Mouse (Mus musculus) MEL (cell line): Measurements from ENCODE around the gene Ess2. TPM values are rescaled to one million over a fixed set of nuclear protein-coding genes. Genes with fewer than 3 reads are reported as not detected.
A peak's percentile ranks its signal among the peaks of the same experiment; 100 is the strongest.

ENCODE experiments used
- DNase-seq: peaks from one replicate; pipeline ENCODE4 v3.0.0; 2011; ENCODE audit warnings: low read depth, low spot score
- H3K27ac ChIP-seq: 2 replicates; pipeline ENCODE4 v1.5.1; 2012; ENCODE audit warnings: low read depth, mild to moderate bottlenecking, control low read depth, low read length, moderate library complexity; ENCODE audit not compliant: control insufficient read depth
- H3K27me3 ChIP-seq, 2 experiments: fragments of 150-350 bp in 1 of 2; sonication (generic) in 1 of 2; 2 replicates each; pipeline ENCODE4 v1.6.1; 2012; ENCODE audit warnings: low read length in 2 of 2, mild to moderate bottlenecking in 2 of 2, improper control_type of control experiment in 1 of 2, moderate library complexity in 1 of 2; ENCODE audit not compliant: insufficient read depth in 2 of 2, control insufficient read depth in 1 of 2
- H3K36me3 ChIP-seq, 2 experiments: 2 replicates each; pipeline ENCODE4 v1.6.1; 2012 to 2014; ENCODE audit warnings: low read length in 2 of 2, improper control_type of control experiment in 1 of 2, inconsistent platforms in 1 of 2, mild to moderate bottlenecking in 1 of 2; ENCODE audit not compliant: insufficient read depth in 2 of 2, control insufficient read depth in 1 of 2
- H3K4me1 ChIP-seq, 2 experiments: fragments of 150-350 bp in 1 of 2; sonication (generic) in 1 of 2; 2 replicates each; pipeline ENCODE4 v1.6.1; 2012; ENCODE audit warnings: low read length in 2 of 2, improper control_type of control experiment in 1 of 2, mild to moderate bottlenecking in 1 of 2; ENCODE audit not compliant: insufficient read depth in 2 of 2, control insufficient read depth in 1 of 2
- H3K4me3 ChIP-seq, 2 experiments: fragments of 150-350 bp in 1 of 2; sonication (generic) in 1 of 2; 2 replicates each; pipeline ENCODE4 v1.5.1; 2012; ENCODE audit warnings: low read depth in 2 of 2, low read length in 2 of 2, mild to moderate bottlenecking in 2 of 2, moderate library complexity in 2 of 2, control low read depth in 1 of 2, improper control_type of control experiment in 1 of 2; ENCODE audit not compliant: control insufficient read depth in 1 of 2, insufficient read depth in 1 of 2
- H3K79me2 ChIP-seq: 2 replicates; pipeline ENCODE4 v1.6.1; 2012; ENCODE audit warnings: mild to moderate bottlenecking, low read length, moderate library complexity; ENCODE audit not compliant: control insufficient read depth, poor library complexity, insufficient read depth
- H3K9ac ChIP-seq: 2 replicates; pipeline ENCODE4 v1.6.1; 2012; ENCODE audit warnings: low read depth, mild to moderate bottlenecking, control low read depth, low read length, moderate library complexity; ENCODE audit not compliant: control insufficient read depth, poor library complexity, severe bottlenecking
- H3K9me3 ChIP-seq: fragments of 150-350 bp; sonication (generic); replicated peaks from 2 replicates; pipeline ENCODE4 v1.6.1; 2012; ENCODE audit warnings: mild to moderate bottlenecking, low read length, improper control_type of control experiment, moderate library complexity; ENCODE audit not compliant: insufficient read depth
- BHLHE40 ChIP-seq: IDR thresholded peaks from 2 replicates; pipeline ENCODE4 v1.6.1; 2012; ENCODE audit warnings: low read depth, mild to moderate bottlenecking, inconsistent platforms, low read length, improper control_type of control experiment, borderline replicate concordance
- CHD1 ChIP-seq: IDR thresholded peaks from 2 replicates; pipeline ENCODE4 v1.6.1; 2012; ENCODE audit warnings: low read depth, mild to moderate bottlenecking, inconsistent platforms, low read length, improper control_type of control experiment
- CTCF ChIP-seq, 3 experiments: IDR thresholded peaks in 2 of 3; conservative IDR thresholded peaks in 1 of 3; 2 replicates each; pipeline ENCODE4 v1.5.1; 2011 to 2012; ENCODE audit warnings: low read length in 3 of 3, low read depth in 2 of 3, mild to moderate bottlenecking in 2 of 3, improper control_type of control experiment in 1 of 3, inconsistent platforms in 1 of 3, mixed read lengths in 1 of 3, moderate library complexity in 1 of 3; ENCODE audit not compliant: control insufficient read depth in 1 of 3, insufficient read depth in 1 of 3, poor library complexity in 1 of 3, severe bottlenecking in 1 of 3
- E2F4 ChIP-seq: IDR thresholded peaks from 2 replicates; pipeline ENCODE4 v1.6.1; 2011; ENCODE audit warnings: low read depth, low read length, improper control_type of control experiment, borderline replicate concordance
- ETS1 ChIP-seq: IDR thresholded peaks from 2 replicates; pipeline ENCODE4 v1.6.1; 2012; ENCODE audit warnings: low read depth, mild to moderate bottlenecking, inconsistent platforms, low read length, improper control_type of control experiment, moderate library complexity
- GATA1 ChIP-seq: IDR thresholded peaks from 2 replicates; pipeline ENCODE4 v1.6.1; 2011; ENCODE audit warnings: low read depth, low read length, improper control_type of control experiment
- HCFC1 ChIP-seq: IDR thresholded peaks from 2 replicates; pipeline ENCODE4 v1.6.1; 2012; ENCODE audit warnings: low read depth, mild to moderate bottlenecking, inconsistent platforms, low read length, improper control_type of control experiment, moderate library complexity
- MAZ ChIP-seq: IDR thresholded peaks from 2 replicates; pipeline ENCODE4 v1.6.1; 2012; ENCODE audit warnings: low read depth, mild to moderate bottlenecking, inconsistent platforms, low read length, improper control_type of control experiment
- MXI1 ChIP-seq: IDR thresholded peaks from 2 replicates; pipeline ENCODE4 v1.6.1; 2011; ENCODE audit warnings: mild to moderate bottlenecking, low read depth, low read length, improper control_type of control experiment
- MYC ChIP-seq: IDR thresholded peaks from 2 replicates; pipeline ENCODE4 v1.6.1; 2011; ENCODE audit warnings: low read depth, mild to moderate bottlenecking, low read length, improper control_type of control experiment, moderate library complexity
- NELFE ChIP-seq: IDR thresholded peaks from 2 replicates; pipeline ENCODE4 v1.6.1; 2011; ENCODE audit warnings: low read depth, low read length, improper control_type of control experiment
- POLR2A ChIP-seq, 2 experiments: IDR thresholded peaks; 2 replicates each; pipeline ENCODE4 v1.6.1; 2011 to 2012; ENCODE audit warnings: low read length in 2 of 2, mild to moderate bottlenecking in 2 of 2, control low read depth in 1 of 2, improper control_type of control experiment in 1 of 2, low read depth in 1 of 2, moderate library complexity in 1 of 2; ENCODE audit not compliant: control insufficient read depth in 1 of 2, insufficient read depth in 1 of 2, poor library complexity in 1 of 2
- POLR2AphosphoS2 ChIP-seq: IDR thresholded peaks from 2 replicates; pipeline ENCODE4 v1.6.1; 2011; ENCODE audit warnings: low read length, improper control_type of control experiment
- POLR2AphosphoS5 ChIP-seq: IDR thresholded peaks from 2 replicates; pipeline ENCODE4 v1.6.1; 2012; ENCODE audit warnings: low read depth, borderline replicate concordance, mild to moderate bottlenecking, inconsistent platforms, low read length, moderate library complexity, mixed read lengths
- SIN3A ChIP-seq: IDR thresholded peaks from 2 replicates; pipeline ENCODE4 v1.6.1; 2012; ENCODE audit warnings: low read length, improper control_type of control experiment, inconsistent platforms
- SMC3 ChIP-seq: IDR thresholded peaks from 2 replicates; pipeline ENCODE4 v1.6.1; 2011; ENCODE audit warnings: low read depth, low read length, improper control_type of control experiment
- TBP ChIP-seq: IDR thresholded peaks from 2 replicates; pipeline ENCODE4 v1.8.0; 2011; ENCODE audit warnings: low read depth, low read length, improper control_type of control experiment
- TCF12 ChIP-seq: IDR thresholded peaks from 2 replicates; pipeline ENCODE4 v1.6.1; 2014; ENCODE audit warnings: low read depth, mild to moderate bottlenecking, inconsistent platforms, low read length, improper control_type of control experiment, moderate library complexity
- ZC3H11A ChIP-seq: IDR thresholded peaks from 2 replicates; pipeline ENCODE4 v1.6.1; 2012; ENCODE audit warnings: low read depth, mild to moderate bottlenecking, inconsistent platforms, low read length, improper control_type of control experiment
- ZKSCAN1 ChIP-seq: IDR thresholded peaks from 2 replicates; pipeline ENCODE4 v1.6.1; 2012; ENCODE audit warnings: low read depth, mild to moderate bottlenecking, inconsistent platforms, low read length, improper control_type of control experiment, moderate library complexity
- ZMIZ1 ChIP-seq: IDR thresholded peaks from 2 replicates; pipeline ENCODE4 v1.6.1; 2012; ENCODE audit warnings: low read depth, mild to moderate bottlenecking, inconsistent platforms, low read length, improper control_type of control experiment, moderate library complexity
- ZNF384 ChIP-seq: IDR thresholded peaks from 2 replicates; pipeline ENCODE4 v1.6.1; 2012; ENCODE audit warnings: low read depth, mild to moderate bottlenecking, inconsistent platforms, low read length, improper control_type of control experiment
- polyA plus RNA-seq, 2 experiments: library from polyadenylated mRNA; stranded (reverse) in 1 of 2; unstranded in 1 of 2; fragments of >175 nt in 1 of 2; fragments of >200 nt in 1 of 2; gene quantifications; 2 replicates each; pipeline versions ENCODE4 v1.2.1 to v1.2.4; 2012; ENCODE audit warnings: low replicate concordance in 2 of 2, low read depth in 1 of 2; ENCODE audit not compliant: insufficient read length in 2 of 2, insufficient read depth in 1 of 2, missing spikeins in 1 of 2
- total RNA-seq: library from RNA; depleted of rRNA; stranded (reverse); fragments of 300-350 nt; gene quantifications from 2 replicates; pipeline ENCODE4 v1.2.3, GENCODE M21; 2012

Gene Ess2
- total and polyA plus RNA-seq, 3 experiments = 21.7 to 26.8 TPM; not detected in 1

DNA sequence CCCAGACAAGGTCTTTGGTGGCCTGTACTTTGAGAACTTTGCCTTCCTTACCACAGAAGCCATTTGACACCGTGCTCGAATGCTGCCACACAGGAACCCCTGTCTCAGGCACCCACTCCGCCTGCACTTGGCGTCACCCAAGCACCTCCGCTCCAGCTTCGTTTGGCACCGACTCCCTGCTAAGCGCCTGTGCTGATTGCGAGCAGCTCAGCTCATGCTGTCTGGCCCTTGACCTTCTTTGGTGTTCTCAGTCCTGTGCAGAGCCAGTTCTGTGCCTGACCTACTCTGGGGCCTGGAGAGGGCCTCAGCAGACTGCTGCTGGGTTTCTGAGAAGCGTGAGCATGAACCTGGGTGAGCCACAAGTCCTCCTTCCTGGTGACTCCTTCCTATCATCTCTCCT, 25.6 kb upstream of the Ess2 start:
- peaks cover 31 to 41% of the 10 kb centered on the region in 2 experiments for H3K4me1 ChIP-seq
- no peak overlapping the region for H3K27ac ChIP-seq
- TF ChIP-seq POLR2AphosphoS5 = no peak
- TF ChIP-seq SIN3A = no peak
- no peak for TF ChIP-seq ZNF384
- TF ChIP-seq TBP = no peak
- TF ChIP-seq TCF12 = no peak
- TF ChIP-seq ZC3H11A = no peak
- no peak for TF ChIP-seq MYC
- no peak for TF ChIP-seq SMC3
- TF ChIP-seq BHLHE40 = no peak
- no peak for TF ChIP-seq HCFC1
- TF ChIP-seq ETS1 = no peak
- TF ChIP-seq E2F4 = no peak
- TF ChIP-seq MAZ = no peak
- no peak for TF ChIP-seq ZKSCAN1
- TF ChIP-seq ZMIZ1 = no peak
- H3K9ac ChIP-seq = no peak overlapping the region
- H3K27me3 ChIP-seq = no peaks in the 10 kb centered on the region
- peaks cover 0 to 33% of the 10 kb centered on the region in 2 experiments; a peak in 2 of 4 replicates for H3K36me3 ChIP-seq
- no peaks in the 10 kb centered on the region for H3K9me3 ChIP-seq
- H3K4me3 ChIP-seq = no peak overlapping the region
- no peak for DNase-seq
- H3K79me2 ChIP-seq = no peaks in the 10 kb centered on the region

DNA sequence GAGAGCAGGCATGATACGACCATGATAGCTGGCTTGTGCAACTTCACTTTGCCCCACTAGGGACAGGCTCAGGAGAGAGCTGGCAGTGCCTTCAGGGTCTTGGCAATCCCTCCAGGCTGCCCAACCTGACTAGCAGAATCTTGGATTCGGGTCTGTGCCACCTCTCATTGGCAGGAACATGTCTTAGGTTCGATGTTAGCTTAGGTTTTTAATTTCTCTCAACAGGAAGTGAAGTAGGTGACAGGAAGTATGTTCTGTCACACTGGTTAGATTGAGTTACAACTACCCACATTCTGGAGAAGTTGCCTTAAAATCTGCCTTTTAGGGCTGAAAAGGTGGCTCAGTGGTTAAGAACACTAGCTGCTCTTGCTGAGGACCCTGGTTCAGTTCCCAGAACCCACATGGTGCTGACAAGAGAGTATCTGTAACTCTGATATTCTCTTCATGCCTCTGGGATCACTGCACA, 23.3 kb upstream of the Ess2 start:
- H3K4me3 ChIP-seq = no peak overlapping the region; a peak in 1 of 4 replicates
- H3K9me3 ChIP-seq = no peaks in the 10 kb centered on the region
- peak overlapping the region; percentile 92 for H3K27ac ChIP-seq
- peaks cover 31 to 44% of the 10 kb centered on the region in 2 experiments for H3K4me1 ChIP-seq
- TF ChIP-seq POLR2AphosphoS5 = no peak
- TF ChIP-seq CTCF (IDR thresholded peaks at IDR 0.05 in 2 of 3, conservative IDR thresholded peaks at IDR 0.05 in 1 of 3; ENCODE audit: control insufficient read depth in 1 of 3, insufficient read depth in 1 of 3, low read depth in 2 of 3, low read length in 3 of 3, poor library complexity in 1 of 3, severe bottlenecking in 1 of 3) = peak in 1 of 3 experiments; percentile 32; a peak in 2 of 6 replicates
- peak; percentile 52; the same call in 1 of the 2 replicates for TF ChIP-seq ZMIZ1
- TF ChIP-seq TCF12 = peak; percentile 10; the same call in 1 of the 2 replicates
- 0 out of 2 replicates have a peak, but pooled peaks have one; percentile 23 for TF ChIP-seq E2F4
- peak; percentile 63; the same call in 1 of the 2 replicates for TF ChIP-seq TBP
- peak; percentile 34; the same call in 1 of the 2 replicates for TF ChIP-seq MXI1
- TF ChIP-seq NELFE = peak; percentile 55
- peak in 1 of 2 experiments; percentile 42; a peak in 1 of 4 replicates for TF ChIP-seq POLR2A (IDR thresholded peaks at IDR 0.05; ENCODE audit: control insufficient read depth in 1 of 2, insufficient read depth in 1 of 2, low read depth in 1 of 2, low read length in 2 of 2, poor library complexity in 1 of 2)
- no peak for TF ChIP-seq GATA1
- peak; percentile 46; the same call in 1 of the 2 replicates for TF ChIP-seq POLR2AphosphoS2
- TF ChIP-seq CHD1 = no peak
- no peak for TF ChIP-seq BHLHE40
- TF ChIP-seq ETS1 = peak; percentile 32; the same call in 1 of the 2 replicates
- TF ChIP-seq SIN3A = 0 out of 2 replicates have a peak, but pooled peaks have one; percentile 25
- H3K36me3 ChIP-seq = peaks cover 0 to 33% of the 10 kb centered on the region in 2 experiments; a peak in 2 of 4 replicates
- H3K27me3 ChIP-seq = no peaks in the 10 kb centered on the region
- peak; percentile 72 for DNase-seq
- H3K9ac ChIP-seq = peak overlapping the region; percentile 59
- no peaks in the 10 kb centered on the region for H3K79me2 ChIP-seq
